Mouse (Mus musculus) layer of hippocampus, postnatal 36 days (tissue): ENCODE data around the gene Eif5a. TPM values are rescaled to one million over a fixed set of nuclear protein-coding genes. Genes with fewer than 3 reads are reported as not detected.
"Not testable (repeated sequence)": the region's sequence is repeated elsewhere in the genome, so short reads cannot be mapped to it uniquely, and the experiment has no call there.

Experiments used
- DNase-seq, 2 experiments: peaks; one replicate each; pipeline ENCODE4 v3.0.0; 2022
- total RNA-seq, 2 experiments: library from RNA; stranded (reverse); gene quantifications; 2 replicates each; pipeline ENCODE4 v1.2.3; 2021

Gene Eif5a
- total RNA-seq, 2 experiments from 2014 or later: 416 to 445 TPM

- DNase-seq: no peak
Observed at GRCm38 (mm10) chr11:69922012-69922756, 426 bp upstream of the Eif5a start.

- peak; percentile 23 to 40 for DNase-seq
Observed at GRCm38 (mm10) chr11:69920266-69921031, 1.3 kb downstream of the Eif5a start.

GRCm38 (mm10) chr11:69919661-69920265 is 2.0 kb downstream of the Eif5a start:
- DNase-seq: peak; percentile 40 to 46

GRCm38 (mm10) chr11:69919053-69919452 is 2.7 kb downstream of the Eif5a start:
- no peak for DNase-seq

- no peak for DNase-seq
Observed at GRCm38 (mm10) chr11:69918118-69918517, 3.6 kb downstream of the Eif5a start.

- no peak for DNase-seq
Observed at GRCm38 (mm10) chr11:69917379-69917948, 4.3 kb downstream of the Eif5a start.

GRCm38 (mm10) chr11:69916652-69917378 is 4.9 kb downstream of the Eif5a start:
- DNase-seq: not testable (repeated sequence)

GRCm38 (mm10) chr11:69915667-69916627 is 5.8 kb downstream of the Eif5a start:
- no peak for DNase-seq

- no peak for DNase-seq
Observed at GRCm38 (mm10) chr11:69914917-69915430, 6.8 kb downstream of the Eif5a start.

GRCm38 (mm10) chr11:69914372-69914764 is 7.4 kb downstream of the Eif5a start:
- DNase-seq: no peak

- DNase-seq: peak; percentile 91 to 92
Observed at GRCm38 (mm10) chr11:69913554-69914371, 8.0 kb downstream of the Eif5a start, which contains the start of gene Gps2. Gene Gps2, plus strand, starts transcription at chr11:69913888.

- no peak for DNase-seq
Observed at GRCm38 (mm10) chr11:69912716-69913530, 8.8 kb downstream of the Eif5a start.

- DNase-seq: no peak
Observed at GRCm38 (mm10) chr11:69911701-69912100, 10.1 kb downstream of the Eif5a start.

- no peak for DNase-seq
Observed at GRCm38 (mm10) chr11:69910781-69911560, 10.8 kb downstream of the Eif5a start.

GRCm38 (mm10) chr11:69910177-69910576 is 11.6 kb downstream of the Eif5a start:
- DNase-seq: no peak

GRCm38 (mm10) chr11:69909174-69909573 is 12.6 kb downstream of the Eif5a start:
- DNase-seq: no peak

- DNase-seq: no peak
Observed at GRCm38 (mm10) chr11:69908645-69909044, 13.1 kb downstream of the Eif5a start.

GRCm38 (mm10) chr11:69904311-69904710 is 17.4 kb downstream of the Eif5a start:
- DNase-seq: no peak
